Comparison of ENCODE assay signal across 21 mouse cellular contexts in the genomic region with DNA sequence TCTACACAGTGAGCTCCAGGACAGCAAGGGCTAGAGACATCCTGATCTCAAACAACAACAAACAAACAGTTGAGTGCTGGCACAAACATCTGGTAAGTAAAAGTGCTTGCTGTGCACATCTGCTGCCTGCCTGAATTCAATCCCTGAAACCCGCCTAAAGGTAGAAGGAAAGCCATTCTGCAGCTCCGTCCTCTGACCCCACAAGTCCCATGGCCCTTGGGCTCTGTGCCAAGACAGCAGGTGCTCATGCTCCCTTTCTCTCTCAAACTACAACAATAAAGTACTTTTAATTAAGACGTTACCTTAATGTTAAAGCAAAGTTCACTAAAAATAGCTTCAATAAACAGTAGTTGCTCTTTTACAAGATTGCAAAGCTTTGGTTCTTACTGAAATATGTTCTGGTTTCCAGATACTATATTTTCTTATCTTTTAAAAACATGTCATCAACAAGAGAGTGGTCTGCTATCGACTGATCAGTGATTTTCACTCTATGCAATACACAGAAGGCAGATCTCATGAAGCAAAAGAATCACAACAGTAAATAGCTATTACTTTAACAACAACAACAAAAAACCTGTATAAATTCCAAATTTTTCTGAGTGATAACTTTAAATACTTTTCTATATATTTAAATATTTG. TPM values are rescaled to one million over a fixed set of nuclear protein-coding genes. Genes with fewer than 3 reads are reported as not detected.
DNase-seq lines count a peak whose midpoint lies in the region; ATAC-seq and TF ChIP-seq lines count a peak whose summit lies in the region.
"Had no signal": no experiment of that assay in that cellular context is flagged by ENCODE, and none has a peak within 500 bp of the region (broad histone marks: within the 10 kb centered on the region; RNA-seq: fewer than 3 reads in every experiment).

No protein-coding gene starts in this region.

- TF ChIP-seq CTCF in gastrocnemius, adult 2 months (IDR thresholded peaks at IDR 0.05) = no peak
- TF ChIP-seq CTCF in midbrain, postnatal 0 days (IDR thresholded peaks at IDR 0.05) = no peak

- H3K9me3 ChIP-seq in midbrain, embryonic 11.5 days (ENCODE audit: control insufficient read depth, low read length) = no peaks in the 10 kb centered on the region
- H3K9me3 ChIP-seq in midbrain, postnatal 0 days (ENCODE audit: low read length) = no peaks in the 10 kb centered on the region
- H3K9me3 ChIP-seq: embryonic facial prominence, embryonic 12.5 days; limb, embryonic 12.5 days; liver, embryonic 15.5 days; neural tube, embryonic 15.5 days had no signal

- H3K27ac ChIP-seq in gastrocnemius, adult 2 months = no peak overlapping the region
- no peak overlapping the region for H3K27ac ChIP-seq in midbrain, embryonic 11.5 days (ENCODE audit: low read depth, low read length)
- no peak overlapping the region for H3K27ac ChIP-seq in midbrain, postnatal 0 days (ENCODE audit: low read depth, low read length)
- H3K27ac ChIP-seq: embryonic facial prominence, embryonic 12.5 days; hindbrain, embryonic 14.5 days; limb, embryonic 12.5 days; liver, embryonic 15.5 days; neural tube, embryonic 15.5 days had no signal

- peaks cover 2% of the 10 kb centered on the region; the same call in 1 of the 2 replicates for H3K36me3 ChIP-seq in midbrain, embryonic 11.5 days (ENCODE audit: control insufficient read depth, insufficient read depth, low read length)
- H3K36me3 ChIP-seq in midbrain, postnatal 0 days (ENCODE audit: insufficient read depth, low read length) = peaks cover under 1% of the 10 kb centered on the region; the same call in 1 of the 2 replicates

- no peak for ATAC-seq in midbrain, embryonic 11.5 days (ENCODE audit: low FRiP score)
- ATAC-seq in midbrain, postnatal 0 days (ENCODE audit: low FRiP score) = no peak
- ATAC-seq: CD4-positive, CD25-positive, alpha-beta regulatory T cell, adult 4 months had no signal

- 75% methylated on average over 4 of the region's 4 CpGs for WGBS in midbrain, embryonic 11.5 days
- WGBS in midbrain, postnatal 0 days = 60% methylated on average over 4 of the region's 4 CpGs

- H3K4me2 ChIP-seq in midbrain, embryonic 11.5 days = no peak overlapping the region
- H3K4me2 ChIP-seq in midbrain, postnatal 0 days (ENCODE audit: low read depth, low read length, poor library complexity, severe bottlenecking) = no peak overlapping the region
- H3K4me2 ChIP-seq: embryonic facial prominence, embryonic 12.5 days; hindbrain, embryonic 14.5 days; limb, embryonic 12.5 days; liver, embryonic 15.5 days; neural tube, embryonic 15.5 days had no signal

- DNase-seq in gastrocnemius, adult 2 months = peak; percentile 32
- DNase-seq in gastrocnemius, postnatal 36 days = no peak
- peak; percentile 76 for DNase-seq in midbrain, embryonic 11.5 days (ENCODE audit: low spot score, missing footprints)
- DNase-seq in midbrain, postnatal 0 days (ENCODE audit: low spot score) = no peak
- DNase-seq in cerebellum, postnatal 36 days = peak; percentile 33 to 46
- peak; percentile 54 to 76 for DNase-seq in kidney, postnatal 36 days
- no peak for DNase-seq in testis, postnatal 14 days (ENCODE audit: low spot score)
- no peak for DNase-seq in heart, adult 18-20 months
- DNase-seq: adrenal gland, postnatal 10 days; heart, postnatal 10 days; layer of hippocampus, postnatal 36 days; lung, postnatal 14 days; right cerebral cortex, adult 18-20 months; spleen, adult 18-20 months; thymus, postnatal 36 days had no signal

- H3K4me3 ChIP-seq in gastrocnemius, adult 2 months = no peak overlapping the region
- no peak overlapping the region for H3K4me3 ChIP-seq in midbrain, embryonic 11.5 days (ENCODE audit: low read depth, low read length)
- H3K4me3 ChIP-seq in midbrain, postnatal 0 days (ENCODE audit: low read depth, low read length) = no peak overlapping the region
- H3K4me3 ChIP-seq: embryonic facial prominence, embryonic 12.5 days; limb, embryonic 12.5 days; liver, embryonic 15.5 days; neural tube, embryonic 15.5 days had no signal

- H3K27me3 ChIP-seq in midbrain, embryonic 11.5 days (ENCODE audit: control insufficient read depth, insufficient read depth, low read length) = no peaks in the 10 kb centered on the region
- no peaks in the 10 kb centered on the region for H3K27me3 ChIP-seq in midbrain, postnatal 0 days (ENCODE audit: insufficient read depth, low read length)
- H3K27me3 ChIP-seq: embryonic facial prominence, embryonic 12.5 days; limb, embryonic 12.5 days; liver, embryonic 15.5 days; neural tube, embryonic 15.5 days had no signal

- H3K4me1 ChIP-seq in midbrain, embryonic 11.5 days (ENCODE audit: control insufficient read depth, insufficient read depth, low read length) = no peaks in the 10 kb centered on the region
- H3K4me1 ChIP-seq in midbrain, postnatal 0 days (ENCODE audit: insufficient read depth, low read length) = no peaks in the 10 kb centered on the region
- H3K4me1 ChIP-seq: embryonic facial prominence, embryonic 12.5 days; limb, embryonic 12.5 days; neural tube, embryonic 15.5 days had no signal

- intact Hi-C loops in gastrocnemius, adult 2 months (cut with DNase I) = loop anchor here (5.0 kb wide), 1 partner anchor 248 kb away; no protein-coding TSS in a partner anchor
- intact Hi-C loops in gastrocnemius, postnatal 36 days (cut with DNase I) = loop anchor here (10.0 kb wide), 1 partner anchor 246 kb away; no protein-coding TSS in a partner anchor

- no peak overlapping the region for H3K9ac ChIP-seq in midbrain, embryonic 11.5 days (ENCODE audit: low read length)
- H3K9ac ChIP-seq in midbrain, postnatal 0 days (replicated peaks; ENCODE audit: low read length, poor library complexity, severe bottlenecking) = no peak overlapping the region
- H3K9ac ChIP-seq: embryonic facial prominence, embryonic 12.5 days; hindbrain, embryonic 14.5 days; limb, embryonic 12.5 days; liver, embryonic 15.5 days; neural tube, embryonic 15.5 days had no signal

RNA-seq across cellular contexts. Expression of a gene that starts 44.5 kb away (rescaled TPM):
- total RNA-seq in gastrocnemius, adult 2 months (2021) = 10 to 100 TPM in 1 of 2 experiments, 1 to 10 TPM in 1; 8.4 to 17.8 TPM
- total RNA-seq in gastrocnemius, postnatal 36 days (2021) = 10 to 100 TPM in 1 of 2 experiments, 1 to 10 TPM in 1; 5.3 to 12.1 TPM
- polyA plus RNA-seq in midbrain, embryonic 11.5 days (2014; fragmentation: Nextera tagmentation; extraction: Ambion mirVana) = 32.6 and 33.9 TPM in 2 replicates
- 11.3 and 19.4 TPM in 2 replicates for total RNA-seq in midbrain, postnatal 0 days (2014; rRNA removed)
- polyA plus RNA-seq in midbrain, postnatal 0 days (2015; fragmentation: Nextera tagmentation; extraction: Ambion mirVana) = 6.7 and 11.7 TPM in 2 replicates
- 10 to 100 TPM; 11.3 to 11.6 TPM for total RNA-seq in heart, adult 18-20 months (2021)

RNA-seq across cellular contexts. Expression of a gene that starts 49.3 kb away (rescaled TPM):
- total RNA-seq in gastrocnemius, adult 2 months (2021) = 10 to 100 TPM; 36.1 to 37.1 TPM
- total RNA-seq in gastrocnemius, postnatal 36 days (2021) = 10 to 100 TPM; 23.7 to 29.9 TPM
- polyA plus RNA-seq in midbrain, embryonic 11.5 days (2014; fragmentation: Nextera tagmentation; extraction: Ambion mirVana) = 82.0 and 87.2 TPM in 2 replicates
- 26.2 and 39.2 TPM in 2 replicates for total RNA-seq in midbrain, postnatal 0 days (2014; rRNA removed)
- 63.8 and 73.7 TPM in 2 replicates for polyA plus RNA-seq in midbrain, postnatal 0 days (2015; fragmentation: Nextera tagmentation; extraction: Ambion mirVana)
- total RNA-seq in heart, adult 18-20 months (2021) = 10 to 100 TPM; 36.6 to 38.3 TPM

Comparison
In these comparisons a context has a peak if more than half of its experiments do, and no peak if none do; other contexts are left out.
1. DNase-seq: peak in gastrocnemius, adult 2 months (single experiment), midbrain, embryonic 11.5 days (single experiment), cerebellum, postnatal 36 days (2 of 2) and kidney, postnatal 36 days (2 of 2); none in gastrocnemius, postnatal 36 days (0 of 2), midbrain, postnatal 0 days (single experiment), testis, postnatal 14 days (single experiment) and heart, adult 18-20 months (0 of 2).